ENCODE assay signal across 7 mouse cellular contexts in genomic region chr8:99415966-99416781, GRCm38 (mm10). TPM values are rescaled to one million over a fixed set of nuclear protein-coding genes. Genes with fewer than 3 reads are reported as not detected.
DNase-seq lines count a peak whose midpoint lies in the region; ATAC-seq and TF ChIP-seq lines count a peak whose summit lies in the region.

TSS of gene Cdh8 (minus strand) at chr8:99416471.

- peak; percentile 40 for DNase-seq in ES-E14 (ENCODE audit: low read depth, low spot score)
- DNase-seq in right cerebral cortex, adult 2 months (ENCODE audit: low spot score in 2 of 2) = peak; percentile 75 to 83
- no peak for DNase-seq in adipocyte (ENCODE audit: low spot score)

- peak within 1 kb of the TSS; percentile 95 for H3K4me2 ChIP-seq in forebrain, embryonic 13.5 days
- peak within 1 kb of the TSS; percentile 89 for H3K4me2 ChIP-seq in hindbrain, embryonic 15.5 days
- H3K4me2 ChIP-seq in limb, embryonic 13.5 days (replicated peaks) = peak within 1 kb of the TSS; percentile 84

- in situ Hi-C loops in ES-E14 (cut with MboI; ENCODE audit: low sequenced_read_pairs in 2 of 2, unreplicated experiment in 2 of 2) = loop anchor here in 1 of 2 experiments (25.0 kb wide), 1 partner anchor 1346 kb away; no protein-coding TSS in a partner anchor

- H3K4me3 ChIP-seq in ES-E14 (ENCODE audit: insufficient read depth in 1 of 2, low read depth in 1 of 2, low read length in 2 of 2, poor library complexity in 1 of 2, severe bottlenecking in 1 of 2) = peak within 1 kb of the TSS; percentile 57 to 61
- peak within 1 kb of the TSS; percentile 68 for H3K4me3 ChIP-seq in forebrain, embryonic 13.5 days
- H3K4me3 ChIP-seq in hindbrain, embryonic 15.5 days = peak within 1 kb of the TSS; percentile 60
- H3K4me3 ChIP-seq in limb, embryonic 13.5 days = peak within 1 kb of the TSS; percentile 46

- under 1% methylated on average over 58 of the region's 58 CpGs for WGBS in forebrain, embryonic 13.5 days
- under 1% methylated on average over 58 of the region's 58 CpGs for WGBS in hindbrain, embryonic 15.5 days
- under 1% methylated on average over 58 of the region's 58 CpGs for WGBS in limb, embryonic 13.5 days

- H3K27ac ChIP-seq in ES-E14 (ENCODE audit: insufficient read depth, low read depth, low read length, poor library complexity, severe bottlenecking) = no peak within 1 kb of the TSS
- peak within 1 kb of the TSS; percentile 74 for H3K27ac ChIP-seq in forebrain, embryonic 13.5 days
- H3K27ac ChIP-seq in hindbrain, embryonic 15.5 days (replicated peaks) = peak within 1 kb of the TSS; percentile 84
- no peak within 1 kb of the TSS for H3K27ac ChIP-seq in limb, embryonic 13.5 days

- H3K9ac ChIP-seq in ES-E14 (ENCODE audit: insufficient read depth, low read depth, low read length, poor library complexity, severe bottlenecking) = peak within 1 kb of the TSS; percentile 17; the same call in 1 of the 2 replicates
- peak within 1 kb of the TSS; percentile 75 for H3K9ac ChIP-seq in forebrain, embryonic 13.5 days
- peak within 1 kb of the TSS; percentile 67 for H3K9ac ChIP-seq in hindbrain, embryonic 15.5 days
- peak within 1 kb of the TSS; percentile 51 for H3K9ac ChIP-seq in limb, embryonic 13.5 days

- 0 out of 2 replicates have a peak, but pooled peaks cover 3% of the 10 kb centered on the region for H3K27me3 ChIP-seq in forebrain, embryonic 13.5 days
- 0 out of 2 replicates have a peak, but pooled peaks cover 7% of the 10 kb centered on the region for H3K27me3 ChIP-seq in hindbrain, embryonic 15.5 days
- H3K27me3 ChIP-seq in limb, embryonic 13.5 days = peaks cover 80% of the 10 kb centered on the region

- H3K36me3 ChIP-seq in ES-E14 (ENCODE audit: control insufficient read depth, insufficient read depth, low read length, poor library complexity, severe bottlenecking) = no peaks in the 10 kb centered on the region
- H3K36me3 ChIP-seq in forebrain, embryonic 13.5 days (ENCODE audit: poor library complexity, severe bottlenecking) = no peaks in the 10 kb centered on the region
- no peaks in the 10 kb centered on the region for H3K36me3 ChIP-seq in hindbrain, embryonic 15.5 days
- H3K36me3 ChIP-seq in limb, embryonic 13.5 days = no peaks in the 10 kb centered on the region

- no peaks in the 10 kb centered on the region for H3K4me1 ChIP-seq in ES-E14 (ENCODE audit: control insufficient read depth in 2 of 2, insufficient read depth in 2 of 2, low read length in 2 of 2, poor library complexity in 1 of 2)
- peaks cover 26% of the 10 kb centered on the region for H3K4me1 ChIP-seq in forebrain, embryonic 13.5 days
- H3K4me1 ChIP-seq in hindbrain, embryonic 15.5 days (replicated peaks) = peaks cover 11% of the 10 kb centered on the region; the same call in 1 of the 2 replicates
- H3K4me1 ChIP-seq in limb, embryonic 13.5 days = peaks cover 20% of the 10 kb centered on the region

- peak; percentile 83 for ATAC-seq in cerebellum, adult (ENCODE audit: insufficient number of reproducible peaks, low FRiP score, low TSS enrichment)
- peak; percentile 90 for ATAC-seq in forebrain, embryonic 13.5 days
- peak; percentile 88 for ATAC-seq in hindbrain, embryonic 15.5 days (ENCODE audit: low FRiP score, low read depth)
- peak; percentile 93 for ATAC-seq in limb, embryonic 13.5 days (ENCODE audit: low FRiP score, low read depth)

- no peaks in the 10 kb centered on the region for H3K9me3 ChIP-seq in ES-E14 (ENCODE audit: control insufficient read depth, insufficient read depth, low read depth, low read length)
- H3K9me3 ChIP-seq in forebrain, embryonic 13.5 days (replicated peaks) = no peaks in the 10 kb centered on the region
- no peaks in the 10 kb centered on the region for H3K9me3 ChIP-seq in hindbrain, embryonic 15.5 days
- H3K9me3 ChIP-seq in limb, embryonic 13.5 days = no peaks in the 10 kb centered on the region

TF ChIP-seq in ES-E14, 5 proteins besides CTCF, POLR2A, EP300 and RAD21:
- TF ChIP-seq HCFC1 (IDR thresholded peaks at IDR 0.05; ENCODE audit: borderline replicate concordance, insufficient read depth, low read length) = no peak
- no peak for TF ChIP-seq MAFK (IDR thresholded peaks at IDR 0.05; ENCODE audit: insufficient read depth, low read depth, low read length)
- TF ChIP-seq ZC3H11A (IDR thresholded peaks at IDR 0.05; ENCODE audit: borderline replicate concordance, low read depth, low read length) = no peak
- TF ChIP-seq CHD2 (IDR thresholded peaks at IDR 0.05; ENCODE audit: low read depth, low read length) = no peak
- TF ChIP-seq ZNF384 (IDR thresholded peaks at IDR 0.05; ENCODE audit: low read depth, low read length) = no peak

RNA-seq across cellular contexts. Expression of gene Cdh8, which starts in this region (rescaled TPM):
- total RNA-seq in ES-E14 (2012; rRNA removed) = 0.13 and 0.21 TPM in 2 replicates
- polyA plus RNA-seq in forebrain, embryonic 13.5 days (2015; fragmentation: Nextera tagmentation; extraction: Ambion mirVana) = 22.4 and 26.0 TPM in 2 replicates
- 50.5 and 52.7 TPM in 2 replicates for polyA plus RNA-seq in hindbrain, embryonic 15.5 days (2015; fragmentation: Nextera tagmentation; extraction: Ambion mirVana)
- 3.4 and 3.9 TPM in 2 replicates for polyA plus RNA-seq in limb, embryonic 13.5 days (2015; fragmentation: Nextera tagmentation; extraction: Ambion mirVana)

Comparison
In these comparisons a context has a peak if more than half of its experiments do, and no peak if none do; other contexts are left out.
1. Peak in DNase-seq, H3K4me3 ChIP-seq and H3K9ac ChIP-seq in ES-E14; RNA of the gene not detected or under 1 TPM.
2. H3K27ac ChIP-seq: peak in forebrain, embryonic 13.5 days (single experiment) and hindbrain, embryonic 15.5 days (single experiment); none in ES-E14 (single experiment) and limb, embryonic 13.5 days (single experiment).
3. H3K9ac ChIP-seq: peak in every context shown above with its lines; median percentile 75 in forebrain, embryonic 13.5 days; 67 in hindbrain, embryonic 15.5 days; 51 in limb, embryonic 13.5 days; 17 in ES-E14.
4. Peak in every context shown above with its lines, with median percentiles within 50 percentile points of each other: H3K4me3 ChIP-seq, ATAC-seq and H3K4me2 ChIP-seq.